Mouse (Mus musculus) retina, adult 2 months (tissue): ENCODE data around the gene Slu7.

ENCODE experiments used
- DNase-seq: peaks from one replicate; pipeline ENCODE4 v3.0.0-alpha.2; 2012; ENCODE audit warnings: low read depth, low spot score

Slu7 gene

GRCm38 (mm10) chr11:43433254-43434023 lies at the start of gene Slu7:
Gene Slu7 (plus strand): TSS chr11:43433744.
- DNase-seq, result peak; percentile 70

- DNase-seq, result no peak
Measured at GRCm38 (mm10) chr11:43385055-43385649, 48.4 kb upstream of the Slu7 start.

GRCm38 (mm10) chr11:43385716-43386115 lies 47.8 kb upstream of the Slu7 start:
- no peak for DNase-seq

GRCm38 (mm10) chr11:43387004-43387880 lies 46.3 kb upstream of the Slu7 start:
- DNase-seq, result no peak

- DNase-seq, result no peak
Measured at GRCm38 (mm10) chr11:43388122-43389097, 45.1 kb upstream of the Slu7 start.

GRCm38 (mm10) chr11:43389118-43389517 lies 44.4 kb upstream of the Slu7 start:
- DNase-seq, result no peak

- no peak for DNase-seq
Measured at GRCm38 (mm10) chr11:43392757-43393156, 40.8 kb upstream of the Slu7 start.

- no peak for DNase-seq
Measured at GRCm38 (mm10) chr11:43393325-43393724, 40.2 kb upstream of the Slu7 start.

DNA sequence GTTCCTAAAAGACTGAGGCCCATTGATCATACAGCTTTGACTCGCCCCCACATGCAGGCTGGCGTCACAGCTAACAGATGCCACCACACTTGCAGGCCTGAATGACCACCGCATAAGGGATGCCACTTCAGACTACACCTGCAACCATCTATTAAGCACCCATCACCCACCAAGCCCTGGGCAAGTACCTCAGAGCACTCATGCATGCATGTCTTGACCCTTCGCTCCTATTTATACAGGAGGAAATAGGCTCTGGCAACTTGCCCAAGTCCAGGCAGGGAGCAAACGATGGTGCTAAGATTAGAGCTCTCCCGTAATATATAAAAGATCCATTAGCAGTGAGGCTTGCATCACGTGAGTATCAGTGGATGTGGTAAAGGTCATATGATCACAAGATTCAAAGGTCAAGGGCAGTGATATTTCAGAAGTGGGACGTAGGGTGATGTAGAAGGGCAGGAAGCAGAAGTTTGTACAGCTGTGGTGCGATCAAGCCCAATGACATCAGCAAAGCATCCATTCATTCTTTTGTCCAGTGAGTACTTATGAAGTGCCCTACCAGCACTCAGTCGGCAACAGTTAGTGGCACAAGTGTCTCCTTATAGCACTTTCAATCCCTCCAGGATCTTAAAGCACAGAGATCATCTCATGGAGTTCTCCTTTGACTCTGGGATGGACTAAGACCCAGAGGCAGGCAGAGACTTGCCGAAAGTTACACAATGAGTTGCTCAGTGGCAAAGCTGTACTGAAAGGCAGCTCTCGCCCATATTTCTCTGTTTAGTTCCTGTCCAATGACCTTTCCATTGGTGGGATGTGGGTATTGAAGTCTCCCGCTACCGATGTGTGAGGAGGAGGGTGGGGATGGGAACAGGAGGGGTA lies 38.2 kb upstream of the Slu7 start:
- DNase-seq, result no peak

DNA sequence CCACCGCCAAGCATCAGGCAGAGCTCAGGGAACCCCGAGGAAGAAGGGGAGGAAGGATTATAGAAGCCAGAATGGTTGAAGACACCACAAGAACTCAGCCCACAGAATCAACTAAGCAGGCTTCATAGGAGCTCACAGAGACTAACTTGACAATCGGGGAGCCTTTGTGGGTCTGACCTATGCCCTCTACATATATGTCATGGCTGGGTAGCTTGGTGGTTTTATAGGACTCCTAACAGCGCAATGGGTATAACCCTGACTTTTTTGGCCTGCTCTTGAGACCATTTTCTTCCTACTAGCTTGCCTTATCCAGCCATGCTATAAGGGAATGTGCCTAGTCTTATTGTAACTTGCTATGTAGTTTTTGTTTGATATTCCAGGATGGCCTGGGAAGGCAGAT lies 37.3 kb upstream of the Slu7 start:
- no peak for DNase-seq

DNA sequence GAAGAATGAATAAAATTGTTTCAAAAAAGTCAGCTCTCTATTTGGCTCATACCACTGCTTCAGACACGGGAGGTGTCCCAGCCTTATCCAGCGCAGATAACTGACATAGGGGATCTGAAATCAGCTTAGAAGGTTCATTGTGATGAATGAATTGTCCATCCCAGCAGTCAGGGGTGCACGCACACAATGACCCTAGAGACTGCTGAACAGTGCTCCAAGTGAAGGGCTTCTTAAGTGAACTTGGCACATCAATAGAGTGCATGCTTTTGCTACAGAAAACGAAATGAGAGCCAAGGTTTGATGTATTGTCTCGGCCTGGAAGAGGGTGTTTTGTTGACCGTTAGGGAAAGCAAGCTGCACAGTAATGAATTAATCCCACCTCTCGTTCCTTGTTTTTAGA lies 36.9 kb upstream of the Slu7 start:
- no peak for DNase-seq

DNA sequence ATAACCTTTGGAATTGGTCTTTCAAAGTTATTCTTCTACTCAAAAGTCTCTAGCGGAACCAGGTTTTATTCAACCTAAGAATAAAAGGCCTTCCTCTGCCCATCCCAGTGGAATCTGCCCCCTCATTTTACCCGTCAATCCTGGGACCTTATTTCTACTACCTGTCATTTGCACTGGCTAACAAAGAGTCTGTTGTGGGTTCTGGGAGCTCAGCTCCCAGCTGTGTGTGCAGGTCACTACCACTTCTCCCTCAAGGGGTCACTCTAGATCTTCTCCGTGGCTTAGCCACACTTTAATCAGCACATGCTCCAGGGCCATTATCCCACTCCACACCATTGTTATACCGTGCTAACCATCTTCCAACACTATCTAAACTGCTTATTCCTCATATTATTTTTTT lies 34.2 kb upstream of the Slu7 start:
- no peak for DNase-seq

DNA sequence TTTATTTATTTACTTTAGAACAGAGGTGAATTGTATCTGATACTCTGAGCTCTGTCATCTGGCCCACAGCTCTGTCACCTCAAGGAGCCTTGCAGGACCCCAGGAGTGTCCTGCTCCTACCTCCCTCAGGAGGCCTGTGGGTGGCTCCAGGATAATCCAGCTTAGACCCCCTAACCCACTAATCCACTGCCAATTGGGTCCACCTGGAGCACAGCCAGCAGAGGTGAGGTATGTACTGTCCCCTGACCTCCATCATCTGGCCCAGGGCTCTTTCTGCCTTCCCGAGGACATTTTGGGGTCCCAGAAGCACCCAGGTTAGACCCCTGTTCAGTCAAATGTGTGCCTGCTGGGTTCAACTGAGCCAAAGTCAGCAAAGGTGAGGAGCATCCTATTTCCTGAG lies 33.4 kb upstream of the Slu7 start:
- no peak for DNase-seq

DNA sequence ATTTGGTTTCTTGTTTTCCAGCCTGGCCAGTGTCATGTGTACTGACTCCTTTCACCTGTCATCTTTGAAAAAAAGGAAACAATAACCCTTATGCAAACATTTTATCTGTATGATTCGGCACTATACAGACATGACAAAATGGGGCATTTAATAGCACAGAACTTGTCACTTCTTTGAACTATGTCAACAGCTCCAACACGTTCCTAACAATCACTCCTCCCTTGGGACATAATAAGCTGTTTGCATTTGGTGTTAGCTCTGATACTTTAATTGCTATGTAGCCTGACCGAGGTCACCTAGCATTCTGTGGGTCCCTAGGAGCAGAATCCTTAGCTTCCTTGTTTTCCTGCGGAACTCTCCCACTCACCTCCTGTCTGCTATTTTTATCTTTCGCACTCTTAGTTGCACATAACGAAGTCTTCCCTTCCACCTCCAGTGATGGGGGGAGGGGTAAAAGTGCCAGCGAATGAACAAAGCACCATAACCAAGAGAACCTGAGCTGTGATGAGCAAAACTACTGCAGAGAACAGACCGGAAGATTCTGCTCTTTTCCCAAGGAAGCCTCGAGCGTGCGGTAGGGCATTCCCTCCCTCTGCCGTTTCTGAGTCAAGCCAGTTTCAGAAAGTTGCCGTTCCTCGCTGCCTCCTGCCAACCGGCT lies 29.3 kb upstream of the Slu7 start:
- no peak for DNase-seq

DNA sequence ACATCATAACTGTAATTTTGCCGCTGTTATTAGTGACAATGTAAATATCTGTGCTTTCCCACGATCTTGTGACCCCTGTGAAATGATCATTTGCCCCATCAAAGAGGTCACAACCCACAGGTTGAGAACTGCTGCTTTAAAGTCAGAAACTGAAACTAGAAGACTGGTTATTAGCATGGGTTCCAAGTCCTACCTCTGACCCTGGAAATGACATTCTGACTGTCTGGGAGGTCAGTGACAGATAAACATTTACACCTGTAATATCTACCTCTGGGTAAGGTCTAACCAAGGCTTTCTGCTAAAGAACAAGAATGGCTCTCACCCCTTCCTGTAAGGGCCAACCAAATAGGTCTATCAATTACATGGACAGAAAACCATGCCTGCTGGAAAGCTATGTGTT lies 24.7 kb upstream of the Slu7 start:
- no peak for DNase-seq

DNA sequence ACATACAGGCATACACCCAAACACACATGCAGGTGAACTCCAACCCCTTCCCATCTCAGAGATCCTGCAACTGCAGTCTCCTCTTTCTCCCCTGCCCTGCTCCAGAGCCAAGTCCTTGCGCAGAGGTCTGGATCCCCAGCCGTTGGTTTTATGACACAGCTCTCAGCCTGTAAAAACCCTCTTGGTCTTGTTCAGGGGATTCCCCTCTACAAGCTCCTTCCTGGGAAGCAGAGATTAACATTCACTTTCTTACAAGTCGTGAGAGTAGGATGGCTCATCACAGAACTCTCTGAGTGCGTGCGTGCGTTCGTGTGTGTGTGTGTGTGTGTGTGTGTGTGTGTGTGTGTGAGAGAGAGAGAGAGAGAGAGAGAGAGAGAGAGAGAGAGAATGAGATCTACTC lies 23.3 kb upstream of the Slu7 start:
- DNase-seq, result no peak

DNA sequence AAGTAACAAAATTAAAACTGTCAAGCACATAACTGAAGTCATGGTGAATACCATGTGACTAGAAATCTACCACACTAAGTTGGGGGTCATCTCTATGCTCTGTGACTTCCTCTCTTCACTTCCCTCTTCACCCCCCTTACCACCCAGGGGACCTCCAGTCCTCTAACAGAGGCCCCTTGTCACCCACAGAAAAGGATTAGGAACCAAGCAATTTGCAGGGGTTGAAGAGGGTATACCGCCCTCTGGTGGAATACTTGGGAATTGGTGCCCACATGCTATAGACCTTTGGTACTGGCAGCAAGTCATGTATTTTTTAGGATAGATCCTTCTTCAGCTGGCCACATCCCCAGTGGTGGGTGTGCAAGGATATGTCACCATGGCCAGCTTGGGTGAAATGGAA lies 22.1 kb upstream of the Slu7 start:
- DNase-seq, result peak; percentile 29

GRCm38 (mm10) chr11:43412771-43413451 lies 20.6 kb upstream of the Slu7 start:
- DNase-seq, result peak; percentile 33

DNA sequence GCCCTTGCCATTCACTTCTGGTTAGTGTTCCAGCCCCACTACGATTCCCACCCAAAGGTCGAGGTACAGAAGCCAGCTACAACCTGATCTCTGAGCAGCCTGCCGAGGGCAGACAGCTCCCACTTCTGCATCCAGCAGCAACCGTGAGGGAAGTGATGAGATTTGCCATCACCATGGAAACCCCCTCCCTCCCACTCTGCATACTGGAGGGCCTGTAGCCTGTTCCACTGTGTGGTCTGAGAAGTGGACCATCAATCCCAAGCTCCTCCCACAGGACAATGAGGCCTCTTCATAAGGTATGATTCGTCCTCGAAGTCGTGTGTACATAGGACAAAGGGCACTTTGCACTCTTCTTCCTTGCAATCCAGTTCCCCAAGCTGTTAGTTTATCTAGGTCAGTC lies 16.3 kb upstream of the Slu7 start:
- no peak for DNase-seq
